Mouse (Mus musculus) embryonic fibroblast, embryonic 13.5 days (primary cell): Measurements from ENCODE around the gene Fam222a.

Experiments used
- CTCF ChIP-seq: IDR thresholded peaks from 2 replicates; pipeline ENCODE4 v1.5.1; 2011; ENCODE audit warnings: mild to moderate bottlenecking, control low read depth, low read length, moderate library complexity, borderline replicate concordance; ENCODE audit not compliant: insufficient read depth
- POLR2A ChIP-seq: IDR thresholded peaks from 2 replicates; pipeline ENCODE4 v1.6.1; 2011; ENCODE audit warnings: low read depth, mild to moderate bottlenecking, control low read depth, low read length, moderate library complexity

DNA sequence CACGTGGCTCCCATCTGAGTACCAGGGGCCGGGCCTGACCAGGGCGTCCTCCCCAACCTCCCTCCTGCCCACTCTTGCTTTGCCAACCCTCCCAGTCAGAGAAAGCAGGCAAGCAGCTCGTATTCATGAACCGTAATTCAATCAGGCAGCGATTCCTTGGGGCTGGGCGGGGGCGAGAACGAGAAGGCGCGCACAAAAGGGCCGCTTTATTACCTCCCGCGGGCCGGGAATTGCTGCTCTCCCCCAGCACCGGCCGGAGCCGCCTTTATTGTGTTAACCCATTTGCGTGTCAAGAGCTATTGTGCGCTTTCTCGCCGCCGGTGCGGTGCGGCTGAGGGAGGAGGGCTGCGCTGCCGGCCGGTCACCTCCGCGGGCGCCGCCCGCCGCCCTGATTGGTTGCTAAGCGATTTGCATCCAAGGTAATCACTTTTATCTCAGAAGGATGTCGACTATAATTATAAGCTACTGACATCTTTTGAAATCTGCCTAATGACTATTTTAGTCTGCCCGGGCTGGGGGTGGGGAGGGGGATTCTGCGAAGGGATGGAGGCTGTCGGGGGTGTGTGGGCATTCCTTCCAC lies 3.7 kb downstream of the Fam222a start:
- TF ChIP-seq CTCF (no peak), POLR2A (no peak)
